Mouse (Mus musculus): ENCODE measurements at regions not wholly inside any gene's neighbourhood (a gene's known extent, or its start where the extent isn't known, plus 50 kb on each side); places are given as distances from the start of the nearest gene placed in this dataset.

DNA sequence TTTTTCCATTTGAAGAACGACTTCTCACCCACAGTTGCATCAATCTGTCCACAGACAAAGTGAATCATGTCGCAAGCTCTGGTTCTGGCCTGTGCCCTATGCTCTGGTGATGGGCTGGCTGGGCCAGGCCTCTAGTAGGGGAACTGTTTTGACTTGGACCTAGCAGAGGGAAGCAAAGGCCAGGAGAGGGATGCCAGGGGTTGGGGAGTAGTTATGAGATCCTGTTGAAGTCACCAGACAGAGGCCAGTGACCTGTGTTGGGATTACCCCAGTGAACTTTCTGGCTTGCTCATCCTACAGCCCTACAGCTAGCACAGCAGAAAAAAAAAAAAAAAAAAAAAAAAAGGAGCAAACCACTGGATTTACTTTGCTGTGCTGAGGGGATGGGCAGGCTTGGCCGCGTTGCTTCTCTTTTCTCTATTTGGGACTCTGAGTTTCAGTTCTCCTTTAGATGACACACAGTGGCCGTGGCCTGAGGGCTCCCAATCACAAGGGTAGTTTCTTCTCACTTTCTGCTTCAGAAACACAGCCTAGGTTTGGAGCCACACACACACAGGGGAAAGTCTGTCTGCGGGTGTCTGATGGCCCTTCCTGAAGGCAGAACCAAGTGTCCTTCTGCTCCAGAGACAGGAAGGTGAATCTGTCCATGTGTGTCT is 228.2 kb downstream of the Uaca start:
- TF ChIP-seq CTCF (conservative IDR thresholded peaks at IDR 0.05; ENCODE audit: low read length) (no peak), POU5F1 (IDR thresholded peaks at IDR 0.05; ENCODE audit: borderline replicate concordance, low read length) (no peak), NANOG (IDR thresholded peaks at IDR 0.05; ENCODE audit: borderline replicate concordance, low read length) (no peak)
